Mouse (Mus musculus): ENCODE data around the gene Fgf3.

GRCm38 (mm10) chr7:144861769-144862070, 23.8 kb downstream of the Fgf3 start:
- TF ChIP-seq POLR2A (IDR thresholded peaks at IDR 0.05; ENCODE audit: control insufficient read depth, extremely low read depth, insufficient read depth, low read length, poor library complexity) (no peak), CTCF (IDR thresholded peaks at IDR 0.05; ENCODE audit: borderline replicate concordance, control insufficient read depth, extremely low read depth, insufficient read depth, low read length, poor library complexity) (no peak)
